Mouse (Mus musculus) ES-Bruce4 (cell line): ENCODE results near the gene Arl14. TPM values are rescaled to one million over a fixed set of nuclear protein-coding genes. Genes with fewer than 3 reads are reported as not detected.

Experiments used
- H3K27ac ChIP-seq: 2 replicates; pipeline ENCODE4 v1.5.1; 2012; ENCODE audit warnings: low read length, inconsistent platforms; ENCODE audit not compliant: insufficient read depth
- H3K27me3 ChIP-seq: 2 replicates; pipeline ENCODE4 v1.6.1; 2012; ENCODE audit warnings: mild to moderate bottlenecking, low read length, inconsistent platforms; ENCODE audit not compliant: control insufficient read depth, poor library complexity, insufficient read depth, severe bottlenecking
- H3K36me3 ChIP-seq: 2 replicates; pipeline ENCODE4 v1.6.1; 2012; ENCODE audit warnings: inconsistent platforms, mild to moderate bottlenecking, low read length, moderate library complexity; ENCODE audit not compliant: control insufficient read depth, poor library complexity, insufficient read depth, severe bottlenecking
- H3K4me1 ChIP-seq: one replicate; pipeline ENCODE4 v1.8.1; 2011; ENCODE audit warnings: low read length; ENCODE audit not compliant: control insufficient read depth, insufficient read depth
- H3K4me3 ChIP-seq: 2 replicates; pipeline ENCODE4 v1.5.1; 2011; ENCODE audit warnings: low read depth, mild to moderate bottlenecking, low read length
- H3K9ac ChIP-seq: 2 replicates; pipeline ENCODE4 v1.6.1; 2012; ENCODE audit warnings: low read depth, mild to moderate bottlenecking, inconsistent platforms; ENCODE audit not compliant: poor library complexity, severe bottlenecking
- H3K9me3 ChIP-seq: replicated peaks from 2 replicates; pipeline ENCODE4 v1.6.1; 2012; ENCODE audit warnings: mild to moderate bottlenecking, low read length, inconsistent platforms; ENCODE audit not compliant: control insufficient read depth, poor library complexity, insufficient read depth, severe bottlenecking
- CTCF ChIP-seq: IDR thresholded peaks from one replicate; pipeline ENCODE4 v1.8.1; 2011; ENCODE audit warnings: low read depth, low read length
- EP300 ChIP-seq: IDR thresholded peaks from 2 replicates; pipeline ENCODE4 v1.6.1; 2011; ENCODE audit warnings: low read depth, low read length; ENCODE audit not compliant: insufficient read depth
- POLR2A ChIP-seq: IDR thresholded peaks from one replicate; pipeline ENCODE4 v1.8.1; 2011; ENCODE audit warnings: low read length; ENCODE audit not compliant: insufficient read depth
- polyA plus RNA-seq: library from polyadenylated mRNA; stranded (reverse); fragments of >200 nt; gene quantifications from 2 replicates; pipeline ENCODE4 v1.2.4, GENCODE M21; 2011; ENCODE audit warnings: low read depth; ENCODE audit not compliant: missing spikeins, insufficient read depth, insufficient read length

Arl14 gene
- not detected in 2 replicates for polyA plus RNA-seq

GRCm38 (mm10) chr3:69221806-69222501 lies at the start of gene Arl14:
Gene Arl14, plus strand, starts transcription at chr3:69222419.
- Histone ChIP-seq H3K27me3 (no peaks in the 10 kb centered on the region), H3K4me1 (no peaks in the 10 kb centered on the region), H3K9ac (no peak within 1 kb of the TSS), H3K36me3 (no peaks in the 10 kb centered on the region), H3K27ac (no peak within 1 kb of the TSS), H3K4me3 (no peak within 1 kb of the TSS), H3K9me3 (no peaks in the 10 kb centered on the region)
- TF ChIP-seq EP300, result no peak
- TF ChIP-seq CTCF, result no peak
- no peak for TF ChIP-seq POLR2A

GRCm38 (mm10) chr3:69175229-69175628 lies 47.0 kb upstream of the Arl14 start:
- Histone ChIP-seq H3K27ac (no peak overlapping the region), H3K9ac (no peak overlapping the region)
- TF ChIP-seq EP300 (no peak), POLR2A (no peak), CTCF (no peak)

GRCm38 (mm10) chr3:69177168-69177797 lies 44.9 kb upstream of the Arl14 start:
- no peaks in the 10 kb centered on the region for H3K9me3 ChIP-seq
- no peaks in the 10 kb centered on the region for H3K36me3 ChIP-seq
- no peak overlapping the region for H3K4me3 ChIP-seq
- no peaks in the 10 kb centered on the region for H3K4me1 ChIP-seq
- no peaks in the 10 kb centered on the region for H3K27me3 ChIP-seq
- no peak overlapping the region for H3K27ac ChIP-seq
- no peak overlapping the region for H3K9ac ChIP-seq
- no peak for TF ChIP-seq EP300
- TF ChIP-seq POLR2A, result no peak
- no peak for TF ChIP-seq CTCF

More at GRCm38 (mm10) chr3:69175229-69175628, 47.0 kb upstream of the Arl14 start:
- Histone ChIP-seq H3K36me3 (no peaks in the 10 kb centered on the region), H3K4me3 (no peak overlapping the region), H3K27me3 (no peaks in the 10 kb centered on the region), H3K4me1 (no peaks in the 10 kb centered on the region), H3K9me3 (no peaks in the 10 kb centered on the region)

- no peaks in the 10 kb centered on the region for H3K9me3 ChIP-seq
- H3K27me3 ChIP-seq, result no peaks in the 10 kb centered on the region
- no peak overlapping the region for H3K27ac ChIP-seq
- H3K36me3 ChIP-seq, result no peaks in the 10 kb centered on the region
- TF ChIP-seq EP300 (no peak), CTCF (no peak), POLR2A (no peak)
- no peak overlapping the region for H3K4me3 ChIP-seq
- H3K4me1 ChIP-seq, result no peaks in the 10 kb centered on the region
- no peak overlapping the region for H3K9ac ChIP-seq
Measured at GRCm38 (mm10) chr3:69177914-69178313, 44.3 kb upstream of the Arl14 start.

GRCm38 (mm10) chr3:69178365-69179004 lies 43.7 kb upstream of the Arl14 start:
- no peak for TF ChIP-seq POLR2A
- TF ChIP-seq EP300, result no peak
- TF ChIP-seq CTCF, result no peak
- H3K36me3 ChIP-seq, result no peaks in the 10 kb centered on the region
- no peak overlapping the region for H3K27ac ChIP-seq
- no peaks in the 10 kb centered on the region for H3K4me1 ChIP-seq
- H3K9ac ChIP-seq, result no peak overlapping the region
- H3K4me3 ChIP-seq, result no peak overlapping the region
- no peaks in the 10 kb centered on the region for H3K9me3 ChIP-seq
- no peaks in the 10 kb centered on the region for H3K27me3 ChIP-seq

- Histone ChIP-seq H3K27ac (no peak overlapping the region), H3K27me3 (no peaks in the 10 kb centered on the region), H3K4me1 (no peaks in the 10 kb centered on the region), H3K4me3 (no peak overlapping the region), H3K9ac (no peak overlapping the region), H3K9me3 (no peaks in the 10 kb centered on the region), H3K36me3 (no peaks in the 10 kb centered on the region)
- TF ChIP-seq POLR2A (no peak), CTCF (no peak), EP300 (no peak)
Measured at GRCm38 (mm10) chr3:69181531-69181930, 40.7 kb upstream of the Arl14 start.
